Mouse (Mus musculus): ENCODE results near the gene Prcp. TPM values are rescaled to one million over a fixed set of nuclear protein-coding genes. Genes with fewer than 3 reads are reported as not detected.
"Not testable (repeated sequence)": the region's sequence is repeated elsewhere in the genome, so short reads cannot be mapped to it uniquely, and the experiment has no call there.

Prcp gene
- total and polyA plus RNA-seq, 2 experiments = 4.2 to 6.6 TPM

- H3K27me3 ChIP-seq (ENCODE audit: control insufficient read depth, insufficient read depth, low read length) = no peaks in the 10 kb centered on the region
- no peaks in the 10 kb centered on the region for H3K79me2 ChIP-seq (ENCODE audit: control insufficient read depth, insufficient read depth, low read length)
- H3K9ac ChIP-seq (ENCODE audit: low read depth, low read length) = no peak overlapping the region
- H3K27ac ChIP-seq (replicated peaks; ENCODE audit: insufficient read depth, low read depth, low read length) = no peak overlapping the region
- DNase-seq (ENCODE audit: extremely low read depth, low read depth, low spot score) = no peak
- peaks cover 6% of the 10 kb centered on the region for H3K36me3 ChIP-seq (ENCODE audit: control insufficient read depth, insufficient read depth, low read length)
- no peaks in the 10 kb centered on the region for H3K4me1 ChIP-seq (ENCODE audit: control insufficient read depth, insufficient read depth, low read length)
- no peak for TF ChIP-seq POLR2A (IDR thresholded peaks at IDR 0.05; ENCODE audit: extremely low read depth, insufficient read depth, low read length)
- TF ChIP-seq CTCF (IDR thresholded peaks at IDR 0.05; ENCODE audit: low read depth, low read length) = no peak
- WGBS = 86% methylated on average over 6 of the region's 6 CpGs
- H3K4me3 ChIP-seq (ENCODE audit: insufficient read depth, low read depth, low read length) = no peak overlapping the region
Measured at GRCm38 (mm10) chr7:92920172-92920856, 46.0 kb downstream of the Prcp start.

GRCm38 (mm10) chr7:92920857-92921172, 46.5 kb downstream of the Prcp start:
- Histone ChIP-seq H3K36me3 (ENCODE audit: control insufficient read depth, insufficient read depth, low read length) (peaks cover 6% of the 10 kb centered on the region), H3K9ac (ENCODE audit: low read depth, low read length) (no peak overlapping the region), H3K27ac (replicated peaks; ENCODE audit: insufficient read depth, low read depth, low read length) (no peak overlapping the region), H3K4me1 (ENCODE audit: control insufficient read depth, insufficient read depth, low read length) (no peaks in the 10 kb centered on the region), H3K27me3 (ENCODE audit: control insufficient read depth, insufficient read depth, low read length) (no peaks in the 10 kb centered on the region), H3K4me3 (ENCODE audit: insufficient read depth, low read depth, low read length) (no peak overlapping the region), H3K79me2 (ENCODE audit: control insufficient read depth, insufficient read depth, low read length) (no peaks in the 10 kb centered on the region)
- TF ChIP-seq POLR2A (IDR thresholded peaks at IDR 0.05; ENCODE audit: extremely low read depth, insufficient read depth, low read length) (no peak), CTCF (IDR thresholded peaks at IDR 0.05; ENCODE audit: low read depth, low read length) (no peak)
- WGBS = 92% methylated on average over 2 of the region's 2 CpGs
- no peak for DNase-seq (ENCODE audit: extremely low read depth, low read depth, low spot score)

DNA sequence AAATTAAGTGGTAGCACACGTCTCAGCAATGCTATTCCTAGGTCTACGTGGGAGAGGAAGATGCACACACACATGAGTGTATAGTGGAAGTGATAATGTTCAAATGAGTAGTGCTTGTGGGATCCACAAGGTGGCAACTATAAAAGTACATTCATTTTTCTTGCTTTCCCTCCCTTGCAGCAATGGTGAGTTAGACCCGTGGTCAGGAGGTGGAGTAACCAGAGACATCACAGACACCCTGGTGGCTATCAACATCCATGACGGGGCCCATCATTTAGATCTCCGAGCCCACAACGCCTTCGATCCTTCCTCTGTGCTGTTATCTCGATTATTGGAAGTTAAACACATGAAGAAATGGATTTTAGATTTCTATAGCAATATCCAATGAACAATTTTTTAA, 58.5 kb downstream of the Prcp start:
- TF ChIP-seq CTCF (IDR thresholded peaks at IDR 0.05; ENCODE audit: low read depth, low read length) (no peak), POLR2A (IDR thresholded peaks at IDR 0.05; ENCODE audit: extremely low read depth, insufficient read depth, low read length) (no peak)
- Histone ChIP-seq H3K4me3 (ENCODE audit: insufficient read depth, low read depth, low read length) (no peak overlapping the region), H3K27me3 (ENCODE audit: control insufficient read depth, insufficient read depth, low read length) (no peaks in the 10 kb centered on the region), H3K36me3 (ENCODE audit: control insufficient read depth, insufficient read depth, low read length) (no peaks in the 10 kb centered on the region), H3K9ac (ENCODE audit: low read depth, low read length) (no peak overlapping the region), H3K79me2 (ENCODE audit: control insufficient read depth, insufficient read depth, low read length) (no peaks in the 10 kb centered on the region), H3K27ac (replicated peaks; ENCODE audit: insufficient read depth, low read depth, low read length) (no peak overlapping the region), H3K4me1 (ENCODE audit: control insufficient read depth, insufficient read depth, low read length) (no peaks in the 10 kb centered on the region)
- no peak for DNase-seq (ENCODE audit: extremely low read depth, low read depth, low spot score)
- WGBS = 89% methylated on average over 8 of the region's 8 CpGs

- DNase-seq (ENCODE audit: extremely low read depth, low read depth, low spot score) = peak; percentile 15
- H3K36me3 ChIP-seq (ENCODE audit: control insufficient read depth, insufficient read depth, low read length); H3K4me3 ChIP-seq (ENCODE audit: insufficient read depth, low read depth, low read length); H3K79me2 ChIP-seq (ENCODE audit: control insufficient read depth, insufficient read depth, low read length); H3K9ac ChIP-seq (ENCODE audit: low read depth, low read length); H3K27ac ChIP-seq (replicated peaks; ENCODE audit: insufficient read depth, low read depth, low read length); H3K4me1 ChIP-seq (ENCODE audit: control insufficient read depth, insufficient read depth, low read length); H3K27me3 ChIP-seq (ENCODE audit: control insufficient read depth, insufficient read depth, low read length): not testable (repeated sequence)
- WGBS = 74% methylated on average over 4 of the region's 4 CpGs
Measured at GRCm38 (mm10) chr7:92933308-92933948, 59.2 kb downstream of the Prcp start.

GRCm38 (mm10) chr7:92936747-92937146, 62.5 kb downstream of the Prcp start:
- H3K4me3 ChIP-seq (ENCODE audit: insufficient read depth, low read depth, low read length) = no peak overlapping the region
- TF ChIP-seq CTCF (IDR thresholded peaks at IDR 0.05; ENCODE audit: low read depth, low read length) (no peak), POLR2A (IDR thresholded peaks at IDR 0.05; ENCODE audit: extremely low read depth, insufficient read depth, low read length) (no peak)
- no peaks in the 10 kb centered on the region for H3K36me3 ChIP-seq (ENCODE audit: control insufficient read depth, insufficient read depth, low read length)
- 60% methylated on average over 5 of the region's 5 CpGs for WGBS
- no peak overlapping the region for H3K27ac ChIP-seq (replicated peaks; ENCODE audit: insufficient read depth, low read depth, low read length)
- H3K9ac ChIP-seq (ENCODE audit: low read depth, low read length) = no peak overlapping the region
- no peaks in the 10 kb centered on the region for H3K4me1 ChIP-seq (ENCODE audit: control insufficient read depth, insufficient read depth, low read length)
- no peaks in the 10 kb centered on the region for H3K27me3 ChIP-seq (ENCODE audit: control insufficient read depth, insufficient read depth, low read length)
- DNase-seq (ENCODE audit: extremely low read depth, low read depth, low spot score) = no peak
- H3K79me2 ChIP-seq (ENCODE audit: control insufficient read depth, insufficient read depth, low read length) = no peaks in the 10 kb centered on the region

DNA sequence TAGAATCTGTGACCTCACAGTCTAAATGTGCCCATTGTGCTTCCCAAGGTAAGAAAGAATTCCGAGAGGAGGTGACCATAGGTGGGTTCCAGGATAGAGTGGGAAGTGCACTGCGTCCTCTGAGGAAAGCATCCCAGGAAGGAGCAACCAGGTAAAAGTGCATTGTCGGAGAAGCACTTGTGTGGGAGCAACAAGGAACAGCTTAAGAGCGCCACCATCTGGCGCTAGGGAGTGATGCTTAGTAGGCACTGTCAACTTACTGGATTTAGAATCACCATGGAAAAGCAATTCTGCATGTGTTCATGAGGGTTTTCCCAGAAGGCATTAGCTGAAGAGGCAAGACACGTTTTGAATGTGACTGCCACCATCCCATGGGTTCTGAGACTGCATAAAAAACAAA, 63.7 kb downstream of the Prcp start:
- Histone ChIP-seq H3K4me1 (ENCODE audit: control insufficient read depth, insufficient read depth, low read length) (no peaks in the 10 kb centered on the region), H3K27ac (replicated peaks; ENCODE audit: insufficient read depth, low read depth, low read length) (no peak overlapping the region), H3K4me3 (ENCODE audit: insufficient read depth, low read depth, low read length) (no peak overlapping the region), H3K79me2 (ENCODE audit: control insufficient read depth, insufficient read depth, low read length) (no peaks in the 10 kb centered on the region), H3K9ac (ENCODE audit: low read depth, low read length) (no peak overlapping the region), H3K27me3 (ENCODE audit: control insufficient read depth, insufficient read depth, low read length) (no peaks in the 10 kb centered on the region), H3K36me3 (ENCODE audit: control insufficient read depth, insufficient read depth, low read length) (no peaks in the 10 kb centered on the region)
- peak; percentile 18 for DNase-seq (ENCODE audit: extremely low read depth, low read depth, low spot score)
- WGBS = 28% methylated on average over 6 of the region's 6 CpGs
- TF ChIP-seq CTCF (IDR thresholded peaks at IDR 0.05; ENCODE audit: low read depth, low read length) (no peak; the same call in 1 of the 2 replicates), POLR2A (IDR thresholded peaks at IDR 0.05; ENCODE audit: extremely low read depth, insufficient read depth, low read length) (no peak)
